Mouse (Mus musculus) forebrain, embryonic 15.5 days (tissue): ENCODE data around the gene Lrr1. TPM values are rescaled to one million over a fixed set of nuclear protein-coding genes. Genes with fewer than 3 reads are reported as not detected.

Experiments used
- ATAC-seq: fragments of 200-750 bp; cut with Nextera tagmentation; replicated peaks from 2 replicates; pipeline ENCODE4 v1.8.0; 2017; ENCODE audit warnings: mild to moderate bottlenecking, moderate TSS enrichment, moderate library complexity
- H3K27ac ChIP-seq: fragments of 300-500 bp; sonication (generic); replicated peaks from 2 replicates; pipeline ENCODE4 v1.5.1; 2015; ENCODE audit warnings: mild to moderate bottlenecking, inconsistent platforms
- H3K27me3 ChIP-seq: fragments of 300-500 bp; sonication (generic); 2 replicates; pipeline ENCODE4 v1.6.1; 2015; ENCODE audit warnings: inconsistent platforms
- H3K36me3 ChIP-seq: fragments of 300-500 bp; sonication (generic); 2 replicates; pipeline ENCODE4 v1.6.1; 2015; ENCODE audit warnings: mild to moderate bottlenecking, inconsistent platforms
- H3K4me1 ChIP-seq: fragments of 300-500 bp; sonication (generic); 2 replicates; pipeline ENCODE4 v1.6.1; 2015; ENCODE audit warnings: inconsistent platforms
- H3K4me2 ChIP-seq: fragments of 300-500 bp; sonication (generic); replicated peaks from 2 replicates; pipeline ENCODE4 v1.6.1; 2015; ENCODE audit warnings: mild to moderate bottlenecking, inconsistent platforms
- H3K4me3 ChIP-seq: fragments of 300-500 bp; sonication (generic); 2 replicates; pipeline ENCODE4 v1.5.1; 2015; ENCODE audit warnings: mild to moderate bottlenecking, inconsistent platforms
- H3K9ac ChIP-seq: fragments of 300-500 bp; sonication (generic); replicated peaks from 2 replicates; pipeline ENCODE4 v1.6.1; 2015; ENCODE audit warnings: mild to moderate bottlenecking, inconsistent platforms
- H3K9me3 ChIP-seq: fragments of 300-500 bp; sonication (generic); 2 replicates; pipeline ENCODE4 v1.6.1; 2016; ENCODE audit warnings: inconsistent platforms
- WGBS: fragments of 180-500 bp; shearing (Covaris S2); methylation state at CpG from one replicate; pipeline ENCODE4 v1.1.7; 2015; ENCODE audit warnings: mixed read lengths; 5-methylcytosine and 5-hydroxymethylcytosine counted together
- polyA plus RNA-seq: library from polyadenylated mRNA; unstranded; fragments of >200 nt; fragmentation: Nextera tagmentation; extraction: Ambion mirVana; gene quantifications from 2 replicates; pipeline ENCODE4 v1.2.1, GENCODE M21; 2015

The Lrr1 gene
- polyA plus RNA-seq, 1 experiment from 2014 or later = 12.0 TPM

DNA sequence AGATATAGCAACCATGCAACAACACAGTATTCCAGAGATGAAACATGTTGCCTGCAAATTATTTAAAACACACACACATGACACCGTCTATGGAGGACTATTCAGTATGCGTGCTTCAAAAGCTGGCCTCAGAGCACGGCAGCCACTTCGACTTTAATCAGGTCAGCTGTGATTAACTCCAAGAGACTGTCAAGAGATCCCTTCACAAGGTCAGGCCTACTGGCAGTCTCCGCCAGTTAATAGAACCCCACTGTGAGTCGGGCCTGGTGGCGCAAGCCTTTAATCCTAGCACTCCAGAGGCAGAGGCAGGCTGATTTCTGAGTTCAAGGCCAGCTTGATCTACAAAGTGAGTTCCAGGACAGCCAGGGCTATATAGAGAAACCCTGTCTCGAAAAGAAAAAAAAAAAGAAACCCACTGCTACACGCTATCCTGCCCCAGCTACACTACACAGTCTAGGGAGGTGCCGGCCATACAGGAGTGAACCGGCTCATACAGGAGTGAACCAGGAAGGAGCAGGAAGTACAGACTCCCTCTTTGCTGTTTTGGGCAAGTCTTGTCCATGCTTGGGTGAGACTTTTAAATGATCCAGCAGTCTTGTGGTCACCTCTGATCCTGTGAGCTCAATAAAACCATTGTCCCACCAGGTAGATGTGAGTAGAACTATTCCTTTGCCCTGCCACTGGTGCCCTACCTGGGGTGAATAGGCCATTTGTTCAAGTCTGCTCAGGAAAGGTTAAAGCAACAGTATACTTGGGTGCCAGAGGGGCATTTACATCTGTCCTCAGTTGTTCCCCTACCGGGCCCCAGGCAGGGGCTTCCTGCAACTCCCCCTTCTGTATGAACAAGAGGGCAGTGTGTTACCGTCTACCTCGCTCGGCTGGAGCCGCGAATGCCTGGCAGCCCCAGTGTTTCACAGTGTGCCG lies 41.7 kb downstream of the Lrr1 start:
- H3K27ac ChIP-seq = no peak overlapping the region
- no peaks in the 10 kb centered on the region for H3K27me3 ChIP-seq
- no peak overlapping the region for H3K4me2 ChIP-seq
- 85% methylated on average over 18 of the region's 18 CpGs for WGBS
- no peaks in the 10 kb centered on the region for H3K9me3 ChIP-seq
- no peak overlapping the region for H3K9ac ChIP-seq
- no peak overlapping the region for H3K4me3 ChIP-seq
- no peak; the same call in 1 of the 2 replicates for ATAC-seq
- no peaks in the 10 kb centered on the region for H3K4me1 ChIP-seq
- H3K36me3 ChIP-seq = no peaks in the 10 kb centered on the region

DNA sequence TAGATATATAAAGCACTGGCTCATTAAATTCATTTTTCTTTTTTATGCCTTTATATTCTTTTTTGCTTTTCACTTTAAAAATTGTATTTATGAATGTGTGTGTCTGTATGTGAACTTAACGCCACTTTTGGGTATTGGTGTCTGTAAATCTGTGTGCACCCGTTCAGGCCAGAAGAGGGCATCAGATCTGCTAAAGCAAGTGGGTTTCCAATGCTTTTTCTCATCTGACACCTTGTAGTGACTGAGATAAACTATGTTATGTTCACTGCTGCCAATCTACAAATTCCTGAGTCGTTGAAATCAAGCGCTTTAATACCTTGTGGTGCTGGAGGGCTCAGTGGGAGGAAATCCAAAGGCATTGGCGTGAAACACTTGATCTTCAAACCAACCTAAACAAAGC lies 42.4 kb downstream of the Lrr1 start:
- Histone ChIP-seq H3K4me1 (peaks cover 3% of the 10 kb centered on the region; the same call in 1 of the 2 replicates), H3K27ac (no peak overlapping the region), H3K9me3 (no peaks in the 10 kb centered on the region), H3K36me3 (no peaks in the 10 kb centered on the region), H3K4me2 (no peak overlapping the region), H3K4me3 (no peak overlapping the region), H3K9ac (no peak overlapping the region), H3K27me3 (no peaks in the 10 kb centered on the region)
- no peak for ATAC-seq
- 84% methylated on average over 5 of the region's 5 CpGs for WGBS

GRCm38 (mm10) chr12:69213186-69213777 lies 44.7 kb downstream of the Lrr1 start:
- ATAC-seq = no peak
- H3K4me1 ChIP-seq = peaks cover 3% of the 10 kb centered on the region; the same call in 1 of the 2 replicates

GRCm38 (mm10) chr12:69214393-69214792 lies 45.8 kb downstream of the Lrr1 start:
- Histone ChIP-seq H3K27me3 (no peaks in the 10 kb centered on the region), H3K36me3 (no peaks in the 10 kb centered on the region), H3K4me3 (no peak overlapping the region), H3K4me2 (no peak overlapping the region), H3K9me3 (no peaks in the 10 kb centered on the region), H3K27ac (no peak overlapping the region), H3K4me1 (peaks cover 3% of the 10 kb centered on the region; the same call in 1 of the 2 replicates), H3K9ac (no peak overlapping the region)
- 90% methylated on average over 7 of the region's 7 CpGs for WGBS
- no peak for ATAC-seq

More at GRCm38 (mm10) chr12:69213186-69213777, 44.7 kb downstream of the Lrr1 start:
- H3K36me3 ChIP-seq = no peaks in the 10 kb centered on the region
- no peaks in the 10 kb centered on the region for H3K9me3 ChIP-seq
- H3K4me2 ChIP-seq = no peak overlapping the region
- H3K9ac ChIP-seq = no peak overlapping the region
- no peak overlapping the region for H3K27ac ChIP-seq
- H3K27me3 ChIP-seq = no peaks in the 10 kb centered on the region
- WGBS = 93% methylated on average over 13 of the region's 13 CpGs
- no peak overlapping the region for H3K4me3 ChIP-seq

- WGBS = 67% methylated on average over 3 of the region's 3 CpGs
Measured at GRCm38 (mm10) chr12:69215000-69215785, 46.6 kb downstream of the Lrr1 start.

GRCm38 (mm10) chr12:69216587-69216986 lies 48.0 kb downstream of the Lrr1 start:
- Histone ChIP-seq H3K4me3 (no peak overlapping the region), H3K36me3 (no peaks in the 10 kb centered on the region), H3K4me2 (no peak overlapping the region), H3K4me1 (peaks cover 3% of the 10 kb centered on the region; the same call in 1 of the 2 replicates), H3K9me3 (no peaks in the 10 kb centered on the region), H3K27me3 (no peaks in the 10 kb centered on the region), H3K9ac (no peak overlapping the region), H3K27ac (no peak overlapping the region)
- 94% methylated on average over 7 of the region's 7 CpGs for WGBS
- no peak for ATAC-seq

More at GRCm38 (mm10) chr12:69215000-69215785, 46.6 kb downstream of the Lrr1 start:
- Histone ChIP-seq H3K4me1 (peaks cover 3% of the 10 kb centered on the region; the same call in 1 of the 2 replicates), H3K4me2 (no peak overlapping the region), H3K9ac (no peak overlapping the region), H3K27me3 (no peaks in the 10 kb centered on the region), H3K9me3 (no peaks in the 10 kb centered on the region), H3K27ac (0 out of 2 replicates have a peak overlapping the region, but pooled peaks have one; percentile 9), H3K4me3 (no peak overlapping the region), H3K36me3 (no peaks in the 10 kb centered on the region)
- ATAC-seq = peak; percentile 77

GRCm38 (mm10) chr12:69220613-69221277 lies 52.1 kb downstream of the Lrr1 start:
- 91% methylated on average over 19 of the region's 19 CpGs for WGBS
- no peak for ATAC-seq
- H3K36me3 ChIP-seq = no peaks in the 10 kb centered on the region
- H3K27me3 ChIP-seq = no peaks in the 10 kb centered on the region
- no peak overlapping the region for H3K4me3 ChIP-seq
- no peak overlapping the region for H3K9ac ChIP-seq
- H3K9me3 ChIP-seq = no peaks in the 10 kb centered on the region
- peaks cover under 1% of the 10 kb centered on the region; the same call in 1 of the 2 replicates for H3K4me1 ChIP-seq
- H3K4me2 ChIP-seq = no peak overlapping the region
- no peak overlapping the region for H3K27ac ChIP-seq

GRCm38 (mm10) chr12:69227776-69228466 lies 59.3 kb downstream of the Lrr1 start, which contains the start of gene Pole2:
TSS of gene Pole2 (minus strand) at chr12:69228195.
- H3K27me3 ChIP-seq = no peaks in the 10 kb centered on the region
- H3K27ac ChIP-seq = peak within 1 kb of the TSS; percentile 58; the same call in 1 of the 2 replicates
- peak within 1 kb of the TSS; percentile 60 for H3K4me3 ChIP-seq
- H3K4me1 ChIP-seq = peaks cover 8% of the 10 kb centered on the region
- H3K36me3 ChIP-seq = no peaks in the 10 kb centered on the region
- peak within 1 kb of the TSS; percentile 46 for H3K4me2 ChIP-seq
- peak within 1 kb of the TSS; percentile 45; the same call in 1 of the 2 replicates for H3K9ac ChIP-seq
- peak; percentile 98 for ATAC-seq
- under 1% methylated on average over 37 of the region's 37 CpGs for WGBS
- no peaks in the 10 kb centered on the region for H3K9me3 ChIP-seq
